Mouse (Mus musculus) heart, adult 2 months (tissue): Measurements from ENCODE around the gene Nckap5.
A peak's percentile ranks its signal among the peaks of the same experiment; 100 is the strongest.

ENCODE experiments used
- CTCF ChIP-seq: fragments of 200-600 bp; IDR thresholded peaks from 2 replicates; pipeline ENCODE4 v1.8.1; 2022; ENCODE audit warnings: antibody characterized with exemption, mild to moderate bottlenecking, moderate library complexity
- POLR2A ChIP-seq: fragments of 200-500 bp; IDR thresholded peaks from 2 replicates; pipeline ENCODE4 v1.6.1; 2011; ENCODE audit warnings: mild to moderate bottlenecking, low read depth, low read length, control low read depth; ENCODE audit not compliant: insufficient read depth

DNA sequence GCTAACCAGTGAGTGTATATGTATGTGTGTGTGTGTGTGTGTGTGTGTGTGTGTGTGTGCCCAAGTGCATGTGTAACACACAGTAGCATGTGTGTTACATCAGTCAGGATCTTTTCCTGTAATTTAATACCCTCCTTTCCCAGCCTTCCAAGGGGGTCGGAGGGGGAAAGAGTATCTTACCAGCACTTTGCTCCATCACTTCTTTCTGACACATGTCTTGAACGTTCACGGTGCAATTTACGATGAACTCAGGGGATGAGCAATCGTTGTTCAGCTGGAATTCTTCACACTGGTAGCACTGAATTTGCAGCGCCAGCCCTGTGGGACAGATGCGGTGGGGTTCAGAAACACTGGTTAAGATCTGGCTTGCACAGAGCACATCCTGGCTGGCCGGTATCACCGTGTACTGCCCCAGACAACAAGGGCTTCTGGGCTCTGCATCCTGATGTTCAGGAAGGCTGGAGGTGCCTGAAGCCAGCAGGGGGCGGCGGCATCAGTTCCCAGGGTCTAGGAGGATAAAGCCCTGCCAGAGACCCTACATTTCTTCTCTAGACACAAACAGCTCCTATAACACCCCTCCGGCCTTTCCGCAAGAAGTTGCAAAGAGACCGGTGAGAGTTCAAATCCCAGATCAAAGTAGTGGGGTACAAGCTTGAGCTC lies 920.3 kb downstream of the Nckap5 start:
- TF ChIP-seq POLR2A: no peak
- peak; percentile 29; the same call in 1 of the 2 replicates for TF ChIP-seq CTCF
